ENCODE assay signal across 9 mouse cellular contexts in genomic region chr9:71358961-71359360, GRCm38 (mm10).
DNase-seq lines count a peak whose midpoint lies in the region; ATAC-seq lines count a peak whose summit lies in the region.
"Had no signal": no experiment of that assay in that cellular context is flagged by ENCODE, and none has a peak within 500 bp of the region (broad histone marks: within the 10 kb centered on the region; RNA-seq: fewer than 3 reads in every experiment).

No protein-coding gene starts in this region.

- no peaks in the 10 kb centered on the region for H3K27me3 ChIP-seq in kidney, embryonic 16.5 days (ENCODE audit: insufficient read depth, low read length)

- WGBS in kidney, embryonic 16.5 days = 29% methylated on average over 4 of the region's 4 CpGs

- no peak overlapping the region for H3K9ac ChIP-seq in kidney, embryonic 16.5 days (replicated peaks; ENCODE audit: low read length)
- H3K9ac ChIP-seq: heart, embryonic 13.5 days had no signal

- H3K4me1 ChIP-seq in kidney, embryonic 16.5 days (ENCODE audit: insufficient read depth, low read length) = peaks cover 14% of the 10 kb centered on the region

- H3K4me3 ChIP-seq in kidney, embryonic 16.5 days (ENCODE audit: low read length) = no peak overlapping the region
- H3K4me3 ChIP-seq: heart, embryonic 13.5 days had no signal

- H3K36me3 ChIP-seq in kidney, embryonic 16.5 days (ENCODE audit: insufficient read depth, low read length) = no peaks in the 10 kb centered on the region
- H3K36me3 ChIP-seq: heart, embryonic 13.5 days had no signal

- 0 out of 2 replicates have a peak, but pooled peaks cover 4% of the 10 kb centered on the region for H3K9me3 ChIP-seq in kidney, embryonic 16.5 days (ENCODE audit: low read length)
- H3K9me3 ChIP-seq: heart, embryonic 13.5 days had no signal

- H3K27ac ChIP-seq in kidney, embryonic 16.5 days (ENCODE audit: low read length) = no peak overlapping the region
- H3K27ac ChIP-seq: heart, embryonic 13.5 days had no signal

- H3K4me2 ChIP-seq in kidney, embryonic 16.5 days (replicated peaks; ENCODE audit: low read depth, low read length) = no peak overlapping the region
- H3K4me2 ChIP-seq: heart, embryonic 13.5 days had no signal

- ATAC-seq in kidney, embryonic 16.5 days (ENCODE audit: low FRiP score, low TSS enrichment) = no peak
- no peak for ATAC-seq in granulocyte monocyte progenitor cell, adult 5-6 weeks (replicated peaks; ENCODE audit: poor library complexity, severe bottlenecking)

- peak; percentile 16 for DNase-seq in kidney, adult 18-20 months
- peak; percentile 40 for DNase-seq in A20 (ENCODE audit: low read depth, low spot score)
- DNase-seq in CD4-positive helper T cell, adult 2 months (ENCODE audit: low read depth, low spot score) = peak; percentile 7
- peak; percentile 48 to 53 for DNase-seq in cerebellum, postnatal 14 days
- peak; percentile 43 for DNase-seq in lung, postnatal 14 days
- no peak for DNase-seq in thymus, adult 18-20 months

Comparison
In these comparisons a context has a peak if more than half of its experiments do, and no peak if none do; other contexts are left out.
1. DNase-seq: peak in kidney, adult 18-20 months (single experiment), A20 (single experiment), CD4-positive helper T cell, adult 2 months (single experiment), cerebellum, postnatal 14 days (2 of 2) and lung, postnatal 14 days (single experiment); none in thymus, adult 18-20 months (0 of 2).